Mouse (Mus musculus) neutrophil, adult 59 days (primary cell): ENCODE measurements around the gene Kcnj4. TPM values are rescaled to one million over a fixed set of nuclear protein-coding genes. Genes with fewer than 3 reads are reported as not detected.

Experiments
- total RNA-seq, 2 experiments: library from RNA; stranded (reverse); gene quantifications; 1 replicate in 1 of 2; 2 replicates in 1 of 2; pipeline ENCODE4 v1.2.4; 2023

The Kcnj4 gene
- total RNA-seq: not detected

DNA sequence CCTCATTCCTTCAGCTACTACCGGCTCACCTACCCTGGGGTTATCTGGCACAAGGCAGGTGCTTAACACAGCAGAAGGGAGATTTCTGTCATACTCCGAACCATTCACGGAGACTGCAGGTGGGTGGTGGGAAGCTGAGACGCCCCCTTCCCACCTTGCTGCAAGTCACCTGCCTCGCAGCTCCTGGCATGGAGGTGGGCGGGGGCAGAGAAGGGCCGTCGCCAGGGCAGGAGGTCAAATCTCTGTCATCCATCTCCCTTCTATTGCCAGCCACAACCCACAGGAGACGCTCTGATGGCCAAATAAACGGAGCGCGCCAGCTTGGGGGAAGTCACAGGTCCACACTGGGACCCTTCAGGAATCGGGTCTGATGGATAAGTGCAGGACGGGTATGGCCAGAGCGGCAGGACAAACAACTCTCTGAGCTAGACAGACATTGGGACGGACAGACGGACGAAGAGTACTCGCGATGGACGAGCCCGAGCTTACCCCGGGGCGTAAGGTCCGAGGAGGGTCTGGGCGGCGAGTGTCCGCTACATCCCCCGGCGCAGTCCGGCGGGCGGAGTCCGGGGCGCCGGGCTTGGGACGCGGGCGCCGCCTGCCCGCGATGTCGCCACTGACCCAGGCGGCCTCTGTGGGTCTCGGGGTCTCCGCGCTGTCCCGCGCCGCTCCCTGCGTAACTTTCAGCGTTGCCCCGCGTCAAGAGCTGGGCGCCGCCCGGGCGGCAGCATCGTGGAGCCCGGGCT is at the start of gene Kcnj4:
Gene Kcnj4 (minus strand): TSS at position 535 of the 746 bp plus-strand sequence.

DNA sequence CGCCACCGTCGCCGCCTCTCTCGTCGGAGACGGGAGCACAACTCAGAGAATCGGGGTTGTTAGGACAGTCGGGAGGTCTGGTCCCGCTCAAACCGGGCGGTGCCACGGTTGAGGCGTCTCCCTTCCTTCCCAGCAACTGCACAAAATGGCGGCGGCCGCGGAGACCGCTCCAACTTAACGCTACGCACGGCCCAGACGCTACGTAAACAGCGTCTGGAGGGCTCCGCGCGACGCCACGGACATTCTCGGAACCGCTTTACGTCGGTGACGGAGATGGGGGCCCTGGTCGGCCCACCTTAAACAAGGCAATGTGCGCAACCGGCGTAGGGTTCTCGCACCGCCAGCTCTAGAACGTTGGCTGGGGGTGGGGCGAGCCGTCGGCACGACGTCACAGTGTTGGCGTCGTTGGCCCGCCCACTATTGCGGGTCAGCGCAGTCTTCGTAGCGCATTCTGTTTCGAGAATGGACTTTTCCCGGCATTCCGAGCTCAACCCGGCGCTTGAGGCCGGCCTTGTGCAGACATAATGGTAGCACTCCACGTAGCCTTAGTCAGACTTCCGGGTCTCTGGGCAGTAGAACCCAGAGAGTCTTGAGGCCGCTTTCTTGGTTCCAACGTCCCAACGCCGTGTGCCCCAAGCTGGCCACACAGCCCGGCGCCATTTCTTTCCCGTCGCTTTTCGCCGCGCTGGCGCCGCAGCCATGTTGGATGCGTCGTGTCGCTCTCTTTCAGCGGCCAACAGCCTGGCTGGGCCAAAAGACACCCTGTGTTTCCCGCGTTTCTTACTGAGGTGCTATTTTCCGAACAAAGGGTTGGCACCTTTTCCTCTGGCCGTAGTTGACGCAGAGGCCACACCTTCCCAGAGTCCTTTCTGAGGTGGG is 41.6 kb upstream of the Kcnj4 start, which contains the start of gene Ddx17:
Gene Ddx17 (minus strand): TSS at position 332 of the 879 bp plus-strand sequence.

DNA sequence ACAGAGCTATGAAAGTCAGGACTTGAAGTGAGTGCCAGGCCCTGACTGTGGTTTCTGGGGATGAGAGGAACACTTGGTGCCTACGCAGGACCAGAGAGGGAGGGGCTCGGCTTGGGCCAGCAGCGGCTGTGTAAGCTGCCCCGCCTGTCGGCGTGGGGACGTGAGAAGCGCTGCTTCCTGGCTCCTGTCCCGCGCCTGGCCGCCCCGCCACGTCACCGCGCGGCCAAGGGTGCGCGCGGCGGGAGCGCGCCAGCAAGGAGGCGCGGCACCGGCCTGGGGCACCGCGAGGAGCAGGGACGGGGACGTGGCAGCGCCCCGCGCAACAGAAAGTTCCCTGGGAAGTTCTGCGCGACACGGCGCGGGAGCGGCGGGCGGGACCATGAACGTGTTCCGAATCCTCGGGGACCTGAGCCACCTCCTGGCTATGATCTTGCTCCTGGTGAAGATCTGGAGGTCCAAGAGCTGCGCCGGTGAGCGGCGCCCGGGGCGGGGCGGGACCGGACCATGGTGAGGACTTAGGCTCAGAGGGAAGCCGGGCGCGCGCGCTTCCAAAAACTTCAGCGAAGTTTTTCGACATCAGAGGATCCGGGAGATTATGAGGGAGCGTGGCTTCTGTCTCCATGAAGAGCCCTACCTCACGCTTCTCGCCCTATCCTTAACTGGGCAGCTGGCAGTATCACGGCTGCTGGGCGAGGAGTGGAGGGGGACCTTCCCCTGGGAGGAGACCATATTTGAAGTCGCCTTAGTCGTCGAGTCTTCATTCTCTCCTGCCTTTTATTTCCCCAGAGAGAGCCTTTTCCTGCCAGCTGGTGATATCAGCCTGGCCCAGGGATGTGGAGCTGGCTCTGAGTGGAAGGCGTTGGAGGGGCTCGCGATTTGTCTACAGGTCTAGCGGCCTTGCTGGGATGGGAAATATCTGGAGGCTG is 11.4 kb upstream of the Kcnj4 start, which contains the start of gene Kdelr3:
Gene Kdelr3 (plus strand): TSS at position 241 of the 926 bp plus-strand sequence.

DNA sequence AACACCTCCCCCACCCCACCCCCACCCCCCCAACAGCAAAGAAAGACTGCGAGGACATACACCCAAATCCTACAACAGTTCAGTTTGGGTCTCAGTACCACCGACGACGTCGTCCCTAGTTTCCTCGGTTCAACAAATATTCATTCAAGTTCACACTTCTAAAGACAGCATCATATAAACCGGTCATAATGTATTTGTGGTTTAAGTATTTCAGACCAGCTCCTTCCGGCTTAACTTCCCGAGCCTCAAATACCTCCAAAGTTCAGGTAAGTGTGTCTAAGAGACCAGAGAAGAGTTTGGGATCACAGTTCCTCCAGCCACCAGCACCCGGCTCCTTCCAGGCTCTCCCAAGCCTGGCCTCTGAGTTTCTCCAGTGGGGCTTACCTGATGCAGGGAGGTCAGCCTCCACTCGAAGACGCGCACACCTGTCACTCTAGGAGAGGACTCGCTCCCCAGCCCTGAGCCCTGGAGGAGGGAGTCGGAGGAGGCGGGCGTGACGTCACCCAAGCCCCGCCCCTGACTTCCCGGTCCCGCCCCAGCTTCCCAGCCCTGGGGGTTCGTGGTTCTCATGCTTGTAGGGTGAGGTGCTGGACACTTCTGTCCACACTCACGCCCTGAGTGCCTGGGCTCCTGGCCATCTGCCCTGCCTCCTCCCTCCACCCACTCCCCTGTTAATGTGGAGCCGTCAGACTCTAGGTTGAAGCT is 49.8 kb downstream of the Kcnj4 start, which contains the start of gene Csnk1e:
Gene Csnk1e (minus strand): TSS at position 461 of the 705 bp plus-strand sequence.

Other genes starting within 250 kb of the Kcnj4 start
- not detected for gene Baiap2l2, start 219.7 kb downstream of the Kcnj4 start, total RNA-seq
- 1 to 10 TPM; 5.4 to 8.4 TPM for gene Pla2g6, start 176.9 kb downstream of the Kcnj4 start, total RNA-seq
- 10 to 100 TPM; 12.0 to 15.1 TPM for gene Maff, start 158.6 kb downstream of the Kcnj4 start, total RNA-seq
- 10 to 100 TPM; 68.6 to 77.2 TPM for gene Tmem184b, start 101.7 kb downstream of the Kcnj4 start, total RNA-seq
- gene Csnk1e, start 49.7 kb downstream of the Kcnj4 start, total RNA-seq: 100 to 1,000 TPM; 101 to 115 TPM
- not detected for gene Kdelr3, start 11.2 kb upstream of the Kcnj4 start, total RNA-seq
- gene Ddx17, start 41.5 kb upstream of the Kcnj4 start, total RNA-seq: 100 to 1,000 TPM; 173 to 204 TPM
- 1 to 10 TPM; 1.3 to 3.7 TPM for gene Dmc1, start 99.9 kb upstream of the Kcnj4 start, total RNA-seq
- 1 to 10 TPM; 3.1 TPM for gene Fam227a, start 153.7 kb upstream of the Kcnj4 start, total RNA-seq
- 10 to 100 TPM; 24.0 to 24.6 TPM for gene Cby1, start 154.0 kb upstream of the Kcnj4 start, total RNA-seq
- gene Tomm22, start 165.6 kb upstream of the Kcnj4 start, total RNA-seq: 100 to 1,000 TPM; 101 to 111 TPM
- 10 to 100 TPM; 22.1 to 25.7 TPM for gene Josd1, start 182.7 kb upstream of the Kcnj4 start, total RNA-seq
- 100 to 1,000 TPM in 1 of 2 experiments, 10 to 100 TPM in 1; 98.1 to 101 TPM for gene Gtpbp1, start 185.6 kb upstream of the Kcnj4 start, total RNA-seq
- 100 to 1,000 TPM; 557 to 606 TPM for gene Sun2, start 237.3 kb upstream of the Kcnj4 start, total RNA-seq